Mouse (Mus musculus): ENCODE data around the gene Phc3.

Gene Phc3

DNA sequence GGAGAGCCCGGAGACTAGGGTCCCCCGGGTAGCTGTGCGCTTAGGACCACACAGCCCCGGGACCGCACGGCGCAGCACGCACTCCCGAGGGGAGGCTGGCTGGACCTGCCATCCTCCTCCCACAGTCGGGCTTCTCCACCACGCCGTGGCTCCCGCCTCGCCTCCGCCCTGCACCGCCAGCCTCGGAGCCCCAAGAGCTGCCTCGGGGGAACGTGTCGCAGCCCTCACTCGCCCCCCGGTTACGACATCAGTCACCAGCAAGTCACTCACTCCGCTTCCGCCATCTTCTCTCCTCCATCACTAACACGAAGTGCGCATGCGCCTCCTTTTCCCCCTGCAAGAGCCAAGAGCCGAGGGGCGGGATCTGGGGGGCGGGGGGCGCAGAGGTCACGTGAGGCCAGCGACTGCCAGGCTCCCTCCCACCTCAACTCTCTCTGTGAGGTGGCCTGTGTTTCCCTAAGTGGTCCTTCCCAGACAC is at the start of gene Phc3:
TSS of gene Phc3 (minus strand) at position 312 of the 478 bp plus-strand sequence.
- peak; percentile 90 to 93 for DNase-seq (ENCODE audit: low spot score in 2 of 2)

GRCm38 (mm10) chr3:31017652-31018051 is 48.4 kb upstream of the Phc3 start:
- no peak for DNase-seq (ENCODE audit: low spot score in 2 of 2)

- DNase-seq (ENCODE audit: low spot score in 2 of 2): no peak
Observed at GRCm38 (mm10) chr3:31016594-31017196, 47.5 kb upstream of the Phc3 start.

DNA sequence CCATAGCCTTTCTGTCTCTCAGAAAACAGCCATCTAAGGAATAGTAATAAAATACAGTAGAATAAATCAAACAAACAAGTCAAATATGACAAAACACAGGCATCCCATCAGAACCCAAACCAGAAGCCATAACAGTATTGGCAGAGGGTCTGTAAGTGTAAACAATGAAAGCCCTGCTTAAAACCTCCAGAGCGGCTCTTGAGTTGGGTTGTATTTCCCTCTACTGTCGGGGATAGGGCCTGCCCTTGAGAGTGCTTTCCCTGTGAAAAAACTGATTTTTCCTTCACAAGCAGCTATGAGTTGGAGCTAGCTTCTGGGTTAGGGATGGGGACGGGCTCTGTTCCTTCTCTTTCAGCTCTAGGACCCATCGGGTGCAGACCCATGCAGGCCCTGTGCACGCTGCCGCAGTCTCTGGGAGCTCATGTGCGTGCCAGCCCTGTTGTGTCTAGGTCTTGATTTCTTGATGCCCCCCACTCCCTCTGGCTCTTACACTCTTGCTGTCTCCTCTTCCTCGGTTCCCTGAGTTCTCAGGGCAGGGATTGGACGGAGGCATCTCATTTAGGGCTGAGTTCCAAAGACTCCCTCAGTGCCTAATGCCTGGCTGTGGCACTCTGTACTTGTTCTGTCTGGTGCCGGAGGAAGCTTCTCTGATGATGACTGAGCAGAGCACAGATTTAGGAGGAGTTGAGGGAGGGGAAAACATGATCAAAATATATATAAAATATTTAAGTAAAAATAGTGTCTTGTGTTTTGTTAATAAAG is 46.6 kb upstream of the Phc3 start:
- DNase-seq (ENCODE audit: low spot score in 2 of 2): no peak

DNA sequence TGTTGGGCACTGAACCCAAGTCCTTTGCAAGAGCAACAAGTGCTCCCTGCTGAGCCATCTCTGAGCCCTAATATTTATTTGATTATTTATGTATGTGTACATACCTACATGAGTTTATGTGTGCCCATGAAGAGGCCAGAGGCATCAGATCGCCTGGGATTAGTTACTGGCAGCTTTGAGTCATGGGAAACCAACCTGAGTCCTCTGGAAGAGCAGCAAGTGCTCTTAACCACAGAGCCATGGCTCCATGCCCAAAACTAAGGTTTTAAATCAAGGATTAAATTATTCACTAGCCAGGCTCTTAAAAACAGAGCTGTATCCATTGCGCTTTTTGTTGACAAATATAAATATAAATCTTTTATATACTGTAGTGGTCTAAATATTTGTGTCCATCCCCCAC is 45.2 kb upstream of the Phc3 start:
- no peak for DNase-seq (ENCODE audit: low spot score in 2 of 2)

GRCm38 (mm10) chr3:31004320-31005209 is 35.4 kb upstream of the Phc3 start:
- DNase-seq (ENCODE audit: low spot score in 2 of 2): no peak

GRCm38 (mm10) chr3:31001048-31001676 is 31.9 kb upstream of the Phc3 start:
- DNase-seq (ENCODE audit: low spot score in 2 of 2): no peak

DNA sequence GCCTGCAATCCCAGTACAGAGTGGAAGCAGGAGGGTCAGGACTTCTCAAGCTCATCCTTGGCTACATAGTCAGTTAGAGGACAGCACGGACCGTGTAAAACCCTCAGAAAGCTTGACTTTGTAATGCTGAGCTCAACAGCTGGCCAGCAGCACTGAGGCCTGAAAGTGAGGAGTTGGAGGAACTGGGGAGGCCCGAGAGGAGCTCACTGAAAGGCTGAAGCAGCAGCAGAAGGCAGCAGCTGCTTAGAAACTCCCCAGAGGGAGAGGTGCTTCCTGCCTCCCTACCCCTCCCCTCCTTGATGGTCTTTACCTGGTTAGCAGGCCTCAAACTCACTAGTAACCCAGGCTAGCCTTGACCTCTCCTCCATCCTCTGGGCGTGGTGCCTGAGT is 30.8 kb upstream of the Phc3 start:
- DNase-seq (ENCODE audit: low spot score in 2 of 2): no peak

DNA sequence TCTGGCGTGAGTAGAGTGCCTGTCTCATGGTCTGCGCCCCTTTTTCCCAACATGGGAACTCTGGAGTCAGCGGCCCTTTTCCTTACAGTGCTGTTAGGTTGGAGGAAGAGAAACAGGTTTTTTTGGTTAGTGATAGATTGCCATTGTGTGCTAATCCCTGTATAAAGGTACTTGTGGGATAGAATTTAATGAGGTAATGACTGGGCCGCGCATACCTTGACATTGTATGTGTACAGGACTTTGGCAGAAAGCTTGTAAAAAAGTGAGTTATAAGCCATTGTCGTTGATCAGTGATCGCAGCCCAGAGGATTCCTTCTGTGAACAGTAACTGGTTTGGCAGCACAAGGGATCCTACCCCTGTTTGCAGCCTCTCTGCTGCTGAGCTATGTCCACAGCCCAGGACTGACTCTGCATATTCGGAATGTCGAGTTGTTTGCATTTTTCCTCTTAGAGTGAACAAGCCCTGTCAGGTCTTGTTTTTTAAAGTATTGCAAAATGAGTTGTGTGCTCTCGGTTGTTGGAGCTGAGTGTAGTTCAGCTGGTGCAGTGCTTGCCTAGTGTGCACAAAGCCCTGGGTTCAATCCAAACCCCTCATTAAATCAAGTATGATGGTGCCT is 30.3 kb upstream of the Phc3 start:
- DNase-seq (ENCODE audit: low spot score in 2 of 2): no peak

DNA sequence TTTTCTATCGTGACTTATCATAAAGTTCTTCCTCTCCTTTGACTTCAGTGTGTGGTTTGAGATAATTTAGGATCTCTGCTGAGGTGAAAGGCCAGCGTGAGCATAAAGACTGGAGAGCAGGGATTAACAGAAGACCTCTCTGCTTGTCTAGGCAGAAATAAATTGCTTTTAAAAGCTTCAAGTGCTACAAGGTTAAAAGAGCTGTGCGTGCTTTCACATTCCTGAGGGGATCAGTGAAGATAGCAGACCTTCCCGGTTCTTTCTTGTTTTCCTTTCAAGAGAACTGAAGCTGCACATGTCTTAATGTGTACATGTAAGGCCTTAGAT is 27.4 kb upstream of the Phc3 start:
- DNase-seq (ENCODE audit: low spot score in 2 of 2): no peak

- DNase-seq (ENCODE audit: low spot score in 2 of 2): no peak
Observed at GRCm38 (mm10) chr3:30995899-30996687, 26.9 kb upstream of the Phc3 start.

- peak; percentile 91 to 92 for DNase-seq (ENCODE audit: low spot score in 2 of 2)
Observed at GRCm38 (mm10) chr3:30995283-30995898, 26.2 kb upstream of the Phc3 start, which contains the start of gene Prkci. Gene Prkci, plus strand, starts transcription at chr3:30995747.

GRCm38 (mm10) chr3:30994859-30995258 is 25.6 kb upstream of the Phc3 start:
- no peak for DNase-seq (ENCODE audit: low spot score in 2 of 2)

DNA sequence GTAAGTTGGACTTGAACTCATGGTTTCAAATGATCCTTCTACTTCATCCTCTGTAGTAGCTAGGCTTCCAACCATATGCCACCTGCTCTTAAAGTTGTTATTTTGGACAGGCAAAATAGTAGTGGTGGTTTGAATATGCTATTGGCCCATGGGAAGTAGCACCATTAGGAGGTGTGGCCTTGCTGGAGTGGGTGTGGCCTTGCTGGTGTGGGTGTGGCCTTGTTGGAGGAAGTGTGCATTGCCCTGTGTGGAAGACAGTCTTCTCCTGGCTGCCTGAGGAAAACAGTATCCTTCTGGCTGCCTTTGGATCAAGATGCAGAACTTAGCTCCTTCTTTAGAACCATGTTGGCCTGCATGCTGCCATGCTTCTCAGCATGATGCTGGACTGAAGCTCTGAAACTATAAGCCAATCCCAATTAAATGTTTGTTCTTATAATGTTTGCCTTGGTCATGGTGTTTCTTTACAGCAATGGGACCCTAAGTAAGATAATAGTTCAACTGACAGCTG is 23.9 kb upstream of the Phc3 start:
- no peak for DNase-seq (ENCODE audit: low spot score in 2 of 2)

DNA sequence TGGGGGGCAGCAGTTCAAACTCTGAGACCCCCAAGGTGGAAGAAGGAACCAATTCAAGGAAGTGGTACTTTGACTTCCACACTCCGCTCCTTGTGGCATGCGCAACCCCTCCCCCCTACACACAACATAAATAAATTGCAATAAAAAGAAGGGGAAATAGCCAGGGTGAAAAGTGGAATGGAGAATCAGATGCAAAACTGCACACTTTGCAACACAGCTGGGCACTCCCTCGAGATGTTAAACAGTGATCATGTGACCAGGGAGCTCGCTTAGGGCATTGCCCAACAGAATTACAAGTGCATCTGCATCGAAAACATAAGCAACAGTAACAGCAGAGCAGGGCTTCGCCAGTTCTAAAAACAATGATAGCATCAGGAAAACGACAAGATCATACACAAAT is 22.9 kb upstream of the Phc3 start:
- DNase-seq (ENCODE audit: low spot score in 2 of 2): no peak

GRCm38 (mm10) chr3:30987396-30988318 is 18.4 kb upstream of the Phc3 start:
- DNase-seq (ENCODE audit: low spot score in 2 of 2): no peak

- no peak for DNase-seq (ENCODE audit: low spot score in 2 of 2)
Observed at GRCm38 (mm10) chr3:30982924-30983536, 13.8 kb upstream of the Phc3 start.

DNA sequence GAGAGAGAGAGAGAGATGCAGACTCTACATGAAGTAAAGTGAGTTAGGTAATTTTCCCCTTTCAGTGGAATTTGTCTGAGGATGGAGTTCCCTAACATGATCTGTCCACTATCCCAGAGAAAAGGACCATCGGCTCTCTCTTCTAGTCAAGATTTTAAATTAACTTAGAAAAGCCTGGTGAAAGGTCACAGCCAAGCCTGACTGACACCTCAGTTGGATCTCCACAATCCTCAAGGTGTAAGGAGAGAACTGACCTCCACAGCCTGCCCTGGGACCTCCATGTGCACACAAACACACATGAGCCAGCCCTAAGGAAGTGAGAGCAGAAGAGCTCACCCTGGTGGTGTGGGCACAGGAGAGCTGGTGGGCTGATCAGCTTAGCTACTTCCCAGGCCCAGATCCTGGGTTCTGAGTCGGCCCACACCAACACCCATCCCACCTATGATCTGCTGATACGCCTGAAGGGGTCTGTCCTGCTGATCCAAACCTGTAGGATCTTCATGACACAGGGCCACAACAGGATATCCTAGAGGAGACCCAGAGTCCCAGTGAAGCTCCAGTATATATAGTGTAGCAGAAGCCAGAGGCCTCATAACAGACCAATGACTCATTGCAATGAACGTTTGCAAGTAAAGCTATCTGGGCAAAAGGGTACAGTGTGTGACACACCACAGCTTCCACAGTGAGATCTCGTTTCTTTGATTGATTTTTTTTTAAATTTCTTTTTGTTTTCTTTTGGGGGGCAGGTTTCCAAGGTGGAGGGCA is 12.6 kb upstream of the Phc3 start:
- DNase-seq (ENCODE audit: low spot score in 2 of 2): no peak
